Mouse (Mus musculus) right cerebral cortex, adult 2 months (tissue): ENCODE measurements at regions not wholly inside any gene's neighbourhood (a gene's known extent, or its start where the extent isn't known, plus 50 kb on each side); places are given as distances from the start of the nearest gene placed in this dataset.

Experiments
- DNase-seq, 2 experiments: peaks; one replicate each; pipeline ENCODE4 v3.0.0; 2021 to 2022; ENCODE audit warnings: low spot score in 2 of 2

DNA sequence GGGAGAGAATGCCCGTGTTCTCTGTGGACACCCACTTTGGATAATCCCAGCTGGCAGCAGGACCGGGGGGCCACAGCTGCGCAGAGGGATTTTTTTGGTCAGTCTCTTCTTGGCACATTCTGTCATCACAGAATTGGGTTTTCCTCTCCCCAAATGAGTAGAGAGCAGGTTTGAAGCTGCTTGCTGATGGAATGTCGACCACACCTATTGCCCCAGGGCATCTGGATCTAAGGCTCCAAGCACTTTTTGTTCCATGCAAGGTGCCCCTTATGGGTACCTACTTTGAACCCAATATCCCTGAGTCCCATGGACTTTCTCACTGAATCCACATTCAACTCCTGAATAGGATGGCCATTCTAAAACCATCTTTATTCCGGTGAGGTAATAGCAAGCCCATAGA lies 314.3 kb upstream of the Npvf start:
- DNase-seq = no peak

DNA sequence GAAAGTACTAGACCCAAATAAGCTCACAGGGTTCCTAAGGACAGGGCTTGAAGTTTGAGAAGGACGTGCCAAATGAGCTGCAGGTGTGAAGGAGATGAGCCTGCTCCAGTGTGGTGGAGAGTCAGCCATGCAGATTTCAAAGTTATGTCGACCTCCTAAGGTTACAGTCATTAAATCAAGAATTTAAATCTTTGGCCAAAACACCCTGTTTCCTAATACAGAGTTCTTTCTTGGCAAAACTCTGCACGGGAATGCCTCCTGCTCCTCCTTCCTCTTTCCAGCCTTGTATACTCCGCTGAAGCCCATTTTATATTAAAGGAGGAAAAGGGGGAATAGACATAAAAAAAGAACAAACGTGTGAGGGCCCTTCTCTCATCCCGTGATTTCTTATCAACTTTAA lies 315.1 kb upstream of the Npvf start:
- no peak for DNase-seq

DNA sequence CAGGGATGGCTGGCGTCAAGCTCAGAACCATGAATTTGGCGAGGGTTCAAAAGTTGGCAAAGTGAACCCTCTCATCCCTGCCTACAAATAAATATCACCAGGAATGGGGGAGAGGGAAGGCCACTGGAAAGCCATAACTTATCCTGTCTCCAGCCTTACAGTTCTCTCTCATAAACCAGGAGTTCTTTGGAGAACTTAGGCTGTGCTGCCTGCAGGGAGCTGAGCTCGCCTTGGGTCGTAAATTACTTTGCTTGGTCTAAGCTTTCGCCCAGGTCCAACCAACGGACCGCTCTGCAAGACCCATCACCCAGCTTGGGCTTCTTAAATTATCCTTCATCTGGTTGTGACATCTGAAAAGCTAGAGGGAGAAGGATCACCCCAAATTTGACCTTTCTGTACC lies 315.8 kb upstream of the Npvf start:
- DNase-seq = no peak

DNA sequence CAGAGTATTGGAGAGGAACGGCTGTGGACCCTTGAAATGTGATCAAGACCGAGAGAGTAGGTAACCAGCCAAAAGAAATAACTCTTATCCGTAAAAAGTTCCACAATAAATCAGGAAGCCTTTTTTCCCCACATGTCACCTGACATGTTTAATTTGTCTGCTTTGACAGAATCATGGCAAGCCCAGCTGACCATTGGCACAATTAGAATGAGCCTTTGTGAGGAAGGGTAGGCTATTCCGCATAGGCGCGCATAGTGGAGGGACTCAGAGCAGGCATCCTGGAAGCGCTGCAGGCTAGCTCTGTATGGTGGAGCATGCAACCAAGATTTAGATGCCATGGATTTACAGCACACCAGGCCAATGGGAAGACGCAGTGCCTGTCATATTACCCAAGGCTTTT lies 316.5 kb upstream of the Npvf start:
- no peak for DNase-seq

DNA sequence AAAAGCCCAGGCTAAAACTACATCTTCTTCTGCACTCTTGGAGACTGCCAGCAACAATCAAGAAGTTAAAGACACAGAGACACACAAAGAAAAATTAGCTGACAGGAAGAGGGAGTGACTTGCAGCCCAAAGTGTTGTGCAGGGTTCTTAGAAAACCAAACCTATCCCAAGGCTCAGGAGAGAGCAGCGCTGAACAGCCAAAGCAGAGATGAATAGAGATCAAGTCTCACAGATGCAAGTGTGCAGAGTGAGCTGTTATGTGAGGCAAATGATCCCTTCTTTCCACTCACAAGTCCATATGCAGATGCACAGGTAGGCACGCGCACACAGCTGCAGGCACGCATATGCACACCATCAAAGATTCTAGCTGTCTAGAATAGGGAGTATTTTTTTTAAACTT lies 318.0 kb upstream of the Npvf start:
- no peak for DNase-seq

DNA sequence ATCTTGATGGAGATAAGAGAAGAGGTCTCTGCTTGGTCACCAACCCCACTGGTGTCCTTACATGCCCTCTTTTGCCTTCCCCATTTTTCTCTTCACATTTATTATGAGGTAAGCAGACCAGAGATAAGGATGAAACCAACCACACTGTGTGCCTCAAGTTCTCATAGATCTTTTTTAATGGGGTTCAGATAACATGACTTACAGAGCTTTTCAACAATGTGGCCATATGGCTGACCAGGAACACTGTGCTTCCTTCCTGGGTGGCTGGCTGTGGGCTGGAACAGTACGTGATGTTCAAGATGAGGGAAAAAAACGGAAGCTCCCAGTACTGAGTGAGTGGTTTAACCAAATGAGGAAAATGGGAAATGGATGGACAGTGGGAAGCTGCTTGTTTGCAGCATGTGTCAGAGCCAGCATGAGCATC lies 319.0 kb upstream of the Npvf start:
- no peak for DNase-seq

DNA sequence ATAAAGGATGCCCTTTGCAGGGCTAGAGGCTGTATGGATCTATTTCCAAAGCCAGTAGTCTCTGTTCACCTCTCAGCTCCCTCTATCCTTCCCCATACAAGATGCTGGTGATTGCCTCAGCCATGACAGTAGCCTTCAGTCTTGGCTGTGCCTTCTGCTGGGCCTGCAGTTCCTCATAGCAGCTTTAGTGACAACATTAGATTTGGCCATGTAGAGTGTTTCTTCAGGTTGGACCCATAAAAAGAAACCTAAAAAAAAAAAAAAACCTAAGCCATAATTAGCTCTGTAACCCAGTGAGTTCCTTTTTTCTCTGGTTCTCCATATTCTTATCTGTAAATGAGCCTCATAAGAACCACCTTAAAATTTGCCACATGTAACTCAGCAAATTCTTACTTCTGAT lies 319.6 kb upstream of the Npvf start:
- no peak for DNase-seq

DNA sequence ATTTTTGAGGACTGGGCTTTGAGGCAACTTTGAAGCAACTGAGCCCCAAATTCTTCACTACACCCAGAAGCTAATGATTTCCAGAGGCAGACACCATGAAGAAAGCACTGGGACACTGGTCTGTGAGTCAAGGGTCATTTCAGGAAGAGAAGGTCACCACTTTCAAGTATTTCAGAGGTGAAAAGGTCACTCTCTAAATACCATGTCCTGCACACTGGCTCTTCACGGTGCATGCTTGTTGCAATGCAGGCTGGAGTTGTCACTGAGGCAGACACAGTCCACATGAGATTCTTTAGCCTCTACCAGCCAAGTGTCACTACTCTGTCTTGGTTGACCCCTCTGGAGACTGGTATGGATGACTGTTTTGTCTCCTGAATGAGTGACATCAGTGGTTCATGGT lies 320.7 kb upstream of the Npvf start:
- DNase-seq = no peak

DNA sequence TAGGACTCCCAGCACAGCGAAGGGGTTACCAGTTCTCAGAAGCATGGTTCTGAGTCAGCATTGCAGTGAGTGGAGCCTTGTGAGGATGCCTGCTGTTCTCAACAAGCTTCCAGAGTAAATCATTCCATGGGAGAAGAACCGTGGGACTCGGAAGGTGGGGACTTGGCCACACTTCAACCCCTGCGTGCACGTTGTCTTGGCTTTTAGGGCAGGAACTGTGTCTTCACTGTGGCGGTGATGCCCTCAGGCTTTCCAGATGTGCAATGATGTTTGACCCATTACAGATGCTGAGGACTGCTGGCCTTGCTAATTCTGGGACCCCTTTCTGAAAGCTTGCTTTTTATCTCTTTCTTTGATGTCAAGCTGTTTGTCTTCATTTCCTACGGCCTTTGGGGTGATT lies 322.7 kb upstream of the Npvf start:
- peak in 1 of 2 experiments; percentile 21 for DNase-seq

DNA sequence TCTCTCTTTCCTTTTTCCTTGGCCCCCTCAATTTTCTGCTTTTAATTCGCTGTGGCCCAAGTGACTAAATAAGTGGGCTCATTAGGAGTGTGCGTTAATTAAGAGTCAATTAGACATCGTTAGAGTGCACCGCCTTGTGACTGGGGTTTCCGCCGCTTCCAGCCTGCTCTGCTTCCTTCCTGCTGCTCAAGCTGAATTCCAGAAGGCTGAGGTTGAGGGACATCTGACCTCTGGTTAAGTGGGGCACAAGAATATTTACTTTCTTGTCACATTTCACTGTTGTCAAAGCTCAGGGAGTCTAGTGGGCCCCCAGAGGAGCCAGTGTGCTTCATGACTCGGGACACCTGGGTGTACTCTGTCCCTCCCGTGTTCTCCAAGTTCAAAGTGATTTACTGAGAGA lies 323.1 kb upstream of the Npvf start:
- no peak for DNase-seq

DNA sequence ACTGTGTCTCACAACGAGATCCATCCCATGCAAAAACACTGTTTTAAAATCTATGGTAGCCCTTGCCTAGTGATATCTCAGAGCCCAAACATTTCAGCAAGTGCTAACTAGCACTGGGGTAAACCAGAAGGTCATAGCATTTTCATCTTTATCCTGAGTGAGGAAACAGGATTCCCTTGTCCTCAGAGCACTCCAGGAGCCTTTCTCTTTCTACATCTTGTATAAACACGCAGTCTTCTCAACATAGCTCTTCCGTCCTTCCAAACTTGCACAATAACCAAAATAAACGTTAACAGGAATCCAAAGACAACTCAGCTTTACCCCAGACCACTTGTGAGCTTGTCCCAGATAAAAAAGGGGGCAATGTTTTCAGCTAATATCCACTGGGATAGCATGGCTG lies 323.8 kb upstream of the Npvf start:
- no peak for DNase-seq

DNA sequence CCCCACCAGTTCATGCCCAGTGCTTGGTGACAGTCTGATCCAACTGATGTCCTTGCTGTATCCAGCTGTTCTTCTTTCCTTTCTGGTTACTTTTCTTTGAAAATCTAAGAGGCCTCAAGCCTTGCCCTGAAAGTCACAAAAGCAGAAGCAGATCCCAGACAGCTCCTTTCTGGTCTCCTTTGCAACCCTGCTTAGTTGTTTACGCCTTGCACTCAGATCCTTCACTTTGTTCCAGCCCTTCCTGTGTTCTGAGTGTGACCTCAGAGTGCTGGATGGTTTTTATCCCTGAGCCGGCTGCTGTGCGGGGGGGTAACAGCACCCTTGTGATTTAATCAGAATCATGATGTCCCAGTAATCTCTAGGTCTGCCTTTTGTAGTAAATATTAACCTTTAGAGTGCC lies 324.3 kb upstream of the Npvf start:
- no peak for DNase-seq

DNA sequence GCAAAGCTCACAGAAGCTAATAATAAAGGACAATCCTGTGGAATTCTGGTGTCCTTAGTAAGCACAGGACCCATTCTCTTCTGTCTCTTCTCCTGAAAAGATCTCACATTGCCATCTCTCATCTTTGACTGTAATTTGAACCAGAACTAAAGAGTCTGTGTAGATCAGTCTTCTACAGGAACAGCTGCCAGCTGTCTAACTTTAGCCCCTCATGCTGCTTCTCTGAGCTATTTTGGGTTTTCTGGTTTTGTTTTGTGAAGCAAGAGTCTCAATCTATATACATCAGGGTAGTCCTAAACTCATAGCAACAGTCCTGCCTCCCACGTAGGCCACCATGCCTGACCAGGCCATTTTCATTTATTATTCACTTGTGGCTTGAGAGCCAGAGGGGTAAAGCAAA lies 325.5 kb upstream of the Npvf start:
- no peak for DNase-seq

DNA sequence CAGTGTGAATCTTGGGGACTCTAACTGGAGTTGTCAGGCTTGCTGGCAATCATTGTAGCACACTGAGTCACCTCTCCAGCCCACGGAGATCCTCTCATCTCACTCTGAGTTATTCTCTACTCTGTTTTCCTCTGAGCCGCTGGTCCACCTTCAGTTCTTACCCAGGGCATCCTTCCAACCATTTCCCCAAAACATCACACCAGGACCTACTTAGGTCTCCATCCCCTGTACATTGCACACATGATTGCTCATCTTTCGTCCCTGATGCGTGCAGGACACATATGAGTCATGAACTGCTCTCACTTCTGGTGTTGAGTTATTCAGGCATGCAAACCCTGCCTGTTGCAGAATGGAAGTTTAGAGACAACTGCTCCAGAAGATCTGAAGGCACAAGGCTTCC lies 326.1 kb upstream of the Npvf start:
- peak in 1 of 2 experiments; percentile 26 for DNase-seq

DNA sequence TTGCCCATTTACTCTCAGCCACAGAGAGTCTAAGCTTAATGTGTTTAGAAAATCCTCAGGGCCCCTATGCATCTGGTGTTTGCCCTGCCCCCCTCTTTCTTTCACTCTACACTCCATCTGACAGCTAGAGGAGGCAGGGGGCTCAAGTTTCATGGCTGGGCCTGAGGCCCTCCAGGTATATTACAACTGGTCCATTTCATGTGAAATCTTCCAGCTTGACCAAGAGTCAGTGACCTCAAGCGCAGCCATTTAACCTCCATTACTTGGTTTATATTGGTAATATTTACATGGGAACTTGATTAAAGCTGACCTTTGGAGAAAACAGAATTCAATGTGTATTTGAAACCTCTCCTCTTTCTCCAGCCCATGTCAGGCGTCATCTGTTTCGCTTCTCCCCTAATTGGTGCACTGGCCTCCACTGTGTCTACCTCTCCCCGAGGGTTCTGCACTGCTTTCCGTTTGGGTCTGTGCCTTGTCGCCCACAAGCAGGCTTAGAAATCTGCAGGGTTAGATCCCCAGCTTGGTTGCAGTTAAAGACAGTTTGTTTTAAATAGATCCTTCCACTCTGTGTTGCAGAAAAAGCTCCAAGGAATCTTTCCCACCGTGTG lies 327.6 kb upstream of the Npvf start:
- DNase-seq = no peak

DNA sequence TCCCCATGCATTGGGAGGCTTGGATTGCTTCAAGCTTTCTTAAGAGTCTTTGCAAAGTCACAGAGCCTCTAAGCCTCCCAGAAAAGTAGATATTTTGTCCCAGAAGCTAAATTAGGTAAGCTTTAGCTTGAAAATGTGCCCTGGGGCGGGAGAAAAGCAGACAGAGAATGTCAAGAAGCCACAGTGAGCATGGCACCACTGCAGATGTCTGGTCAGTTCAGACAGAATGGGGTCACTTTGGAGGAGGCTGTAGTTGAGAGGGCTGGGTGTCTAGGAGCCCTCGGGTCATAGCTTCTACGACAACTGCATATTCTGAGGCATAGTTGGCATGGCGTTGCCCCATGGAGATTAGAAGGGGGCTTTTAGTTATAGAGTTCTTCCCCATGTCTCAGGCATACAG lies 328.6 kb upstream of the Npvf start:
- DNase-seq = no peak

DNA sequence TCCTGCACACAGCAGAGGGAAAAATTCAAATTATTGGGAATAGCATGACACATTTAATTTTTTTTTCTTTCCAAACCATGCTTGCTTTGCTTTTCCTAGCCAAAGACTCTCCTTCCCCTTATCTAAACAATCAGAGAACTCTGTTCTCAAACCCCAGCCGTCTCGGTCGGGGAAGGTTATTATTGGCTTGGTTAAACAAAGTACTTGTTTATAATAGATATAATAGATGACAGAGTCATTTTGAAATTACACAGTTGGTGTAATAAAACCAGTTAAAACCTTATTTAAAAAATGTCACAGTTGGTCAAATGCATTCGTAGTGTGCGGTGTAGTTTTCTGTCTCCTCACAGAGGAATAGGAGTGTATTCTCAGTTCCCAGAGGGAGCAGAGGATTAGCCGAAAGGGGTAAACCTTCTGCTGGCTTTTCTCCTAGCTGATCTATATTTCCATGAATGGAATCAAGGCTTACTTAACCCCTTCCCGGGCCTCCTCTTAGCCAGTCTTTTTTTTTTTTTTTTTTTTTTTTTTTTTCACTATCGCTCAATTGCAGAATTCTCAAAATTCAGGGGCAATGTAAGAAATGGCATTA lies 329.4 kb upstream of the Npvf start:
- DNase-seq = no peak

DNA sequence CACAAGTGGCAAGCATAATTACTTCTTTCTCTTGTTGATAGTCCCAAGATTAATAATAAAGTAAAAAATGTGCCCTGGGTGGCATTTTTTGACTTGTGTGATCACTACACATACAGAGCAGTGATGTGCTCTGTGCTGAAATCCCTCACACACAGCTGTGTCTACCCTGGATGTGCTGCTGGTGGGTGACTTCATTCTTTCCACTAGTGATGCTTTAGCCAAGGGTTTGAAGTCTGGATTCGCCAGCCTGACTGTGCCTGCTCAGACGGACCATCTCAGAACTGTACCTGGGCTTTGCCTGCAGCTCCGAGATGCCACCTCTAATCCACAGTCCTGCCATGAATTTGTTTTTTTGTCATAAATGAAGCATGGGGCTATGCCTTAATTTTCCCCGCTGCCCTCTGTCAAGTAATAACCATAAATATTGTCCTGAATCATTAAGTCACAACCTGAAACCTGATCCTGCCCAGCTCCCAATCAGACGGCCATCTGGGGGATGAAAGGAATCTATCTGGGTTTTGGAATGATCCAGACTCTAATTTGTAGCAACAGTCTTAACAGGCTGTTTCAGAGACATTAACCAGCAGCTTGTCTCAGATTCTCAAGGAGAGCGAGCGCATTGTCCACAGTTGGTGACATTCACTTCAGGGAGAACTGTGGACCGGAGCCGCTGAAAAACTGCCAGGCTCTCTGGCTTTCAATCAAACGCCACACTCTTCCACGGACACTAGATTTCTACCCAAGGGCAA lies 330.1 kb upstream of the Npvf start:
- no peak for DNase-seq

DNA sequence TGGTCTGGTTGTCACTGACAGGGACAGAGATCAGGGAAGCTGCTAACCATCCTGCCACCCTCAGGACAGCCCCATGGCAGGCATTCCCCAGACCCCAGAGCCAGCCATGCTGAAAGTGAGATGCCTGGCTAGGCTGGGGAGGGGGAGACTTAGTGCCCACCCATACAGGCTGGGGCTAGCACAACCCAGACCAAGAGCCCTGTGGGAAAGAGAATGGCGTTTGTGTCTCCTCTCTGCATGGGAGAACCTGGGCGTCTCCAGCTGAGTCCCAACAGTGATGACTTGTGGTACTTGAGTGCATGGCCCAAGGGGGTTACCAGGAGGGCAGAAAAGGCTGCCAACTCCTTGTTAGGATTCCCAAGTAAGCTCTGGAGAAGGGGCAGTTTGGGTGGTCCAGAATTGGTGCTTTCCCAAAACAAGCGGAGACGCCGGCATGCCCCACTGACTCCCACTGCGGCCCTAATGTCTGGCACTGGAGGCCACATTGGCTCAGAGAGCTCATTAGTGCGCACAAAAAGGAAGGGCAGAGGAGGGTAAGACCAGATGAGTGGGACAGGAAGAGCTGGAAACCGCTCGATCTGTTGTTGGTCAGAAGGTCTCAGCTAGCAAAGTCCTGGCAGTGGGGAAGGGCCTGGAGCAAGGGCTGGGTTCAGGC lies 332.2 kb upstream of the Npvf start:
- DNase-seq = no peak

DNA sequence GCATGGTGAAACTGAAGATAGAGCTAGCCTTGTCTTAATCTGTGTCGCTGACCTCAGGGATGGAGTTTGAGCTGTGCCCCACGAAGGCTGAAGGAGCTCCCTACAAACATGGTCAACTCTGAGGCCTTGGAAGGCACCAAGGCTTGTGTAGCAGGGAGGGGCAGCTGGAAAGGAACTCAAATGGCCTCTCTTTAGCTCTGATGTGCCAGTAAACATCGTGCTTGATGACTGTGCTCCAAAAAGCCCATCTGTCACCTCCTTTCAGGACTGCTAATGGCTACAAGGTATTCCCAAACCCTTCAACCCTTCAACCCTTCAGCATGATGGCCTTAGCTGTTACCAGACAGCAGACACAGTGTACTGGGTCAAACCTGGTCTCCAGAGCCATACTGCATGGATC lies 334.3 kb upstream of the Npvf start:
- no peak for DNase-seq

DNA sequence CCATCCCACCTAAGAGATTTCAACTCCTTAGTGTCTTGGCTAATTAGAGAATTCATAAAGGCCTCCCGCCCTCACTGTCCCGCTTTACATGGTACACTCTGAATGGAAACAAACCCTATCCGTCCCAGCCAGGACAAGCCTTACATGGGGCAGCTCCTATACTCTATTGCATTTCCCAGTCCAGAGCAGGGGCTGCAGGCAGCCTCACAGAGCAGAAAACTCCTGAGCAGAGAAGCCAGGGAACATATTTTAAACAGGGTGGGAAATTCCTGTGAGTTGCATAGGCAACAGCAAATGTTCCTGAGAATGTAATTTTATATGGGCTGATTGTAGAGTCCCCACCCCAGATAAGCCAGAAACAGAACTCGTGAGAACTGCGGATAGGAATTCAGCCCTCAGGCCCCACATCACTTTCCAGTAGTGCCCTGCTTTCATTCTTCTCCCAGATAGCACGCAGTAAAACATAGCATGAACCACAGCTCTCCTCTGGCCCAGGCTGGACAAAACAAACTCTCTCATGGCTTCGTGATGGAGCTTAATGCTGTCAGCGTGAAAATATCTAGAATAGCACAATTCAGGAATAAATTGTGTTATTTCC lies 337.4 kb upstream of the Npvf start:
- DNase-seq = no peak

DNA sequence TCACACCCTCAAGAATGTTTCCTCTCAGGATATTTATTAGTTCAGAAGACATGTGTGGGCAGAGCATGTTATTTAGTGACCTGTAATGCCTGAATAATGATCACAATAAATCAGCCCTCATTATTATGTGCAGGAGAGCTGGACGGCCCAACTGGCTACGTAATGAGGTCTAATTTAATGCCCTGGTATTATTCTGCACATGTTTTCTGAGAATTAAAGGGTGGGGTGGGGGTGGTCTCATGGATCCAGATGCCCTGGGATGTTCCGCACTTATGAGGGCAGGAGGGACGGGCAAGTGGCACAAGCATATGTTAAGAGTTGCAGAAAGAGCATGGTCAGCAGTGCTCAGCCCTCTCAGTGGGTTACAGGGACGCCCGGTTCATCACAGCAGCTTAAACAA lies 339.7 kb upstream of the Npvf start:
- no peak for DNase-seq

DNA sequence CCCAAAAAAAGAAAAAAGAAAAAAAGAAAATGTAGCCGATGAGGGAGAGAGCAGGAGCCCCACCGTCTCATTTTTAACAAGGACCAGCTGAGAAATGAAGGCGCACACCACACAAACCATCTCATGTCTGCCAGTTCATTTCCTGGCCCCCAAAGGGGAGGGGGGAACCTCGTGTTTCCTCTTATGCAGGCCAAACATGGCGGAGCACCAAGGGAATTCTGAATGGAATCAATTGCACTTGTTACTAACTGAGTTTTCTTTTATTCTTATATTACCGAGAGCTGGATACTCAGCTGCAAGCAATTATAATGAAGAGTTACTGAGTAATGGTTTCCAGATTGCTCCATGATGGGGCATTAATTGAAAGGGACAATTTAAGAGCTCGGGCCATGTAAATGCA lies 348.5 kb upstream of the Npvf start:
- no peak for DNase-seq
